Mouse (Mus musculus) layer of hippocampus, postnatal 10 days (tissue): ENCODE measurements around the gene Olfr961. TPM values are rescaled to one million over a fixed set of nuclear protein-coding genes. Genes with fewer than 3 reads are reported as not detected.

Experiments used
- DNase-seq, 2 experiments: peaks; one replicate each; pipeline ENCODE4 v3.0.0; 2021; ENCODE audit warnings: low spot score in 2 of 2
- long read RNA-seq: library from polyadenylated mRNA; stranded (forward); transcript quantifications from one replicate; pipeline ENCODE4 v2.0.0, GENCODE M21; 2023
- total RNA-seq, 2 experiments: library from RNA; stranded (reverse); gene quantifications; 2 replicates each; pipeline ENCODE4 v1.2.3; 2021

Gene Olfr961
- not detected for total RNA-seq
- long read RNA-seq, result 0 reads

GRCm38 (mm10) chr9:39644785-39645184 lies at the start of gene Olfr961:
Gene Olfr961 (plus strand): TSS chr9:39645085.
- no peak for DNase-seq

- peak; percentile 24 to 48 for DNase-seq
Observed at GRCm38 (mm10) chr9:39602536-39603332, 42.2 kb upstream of the Olfr961 start.

DNA sequence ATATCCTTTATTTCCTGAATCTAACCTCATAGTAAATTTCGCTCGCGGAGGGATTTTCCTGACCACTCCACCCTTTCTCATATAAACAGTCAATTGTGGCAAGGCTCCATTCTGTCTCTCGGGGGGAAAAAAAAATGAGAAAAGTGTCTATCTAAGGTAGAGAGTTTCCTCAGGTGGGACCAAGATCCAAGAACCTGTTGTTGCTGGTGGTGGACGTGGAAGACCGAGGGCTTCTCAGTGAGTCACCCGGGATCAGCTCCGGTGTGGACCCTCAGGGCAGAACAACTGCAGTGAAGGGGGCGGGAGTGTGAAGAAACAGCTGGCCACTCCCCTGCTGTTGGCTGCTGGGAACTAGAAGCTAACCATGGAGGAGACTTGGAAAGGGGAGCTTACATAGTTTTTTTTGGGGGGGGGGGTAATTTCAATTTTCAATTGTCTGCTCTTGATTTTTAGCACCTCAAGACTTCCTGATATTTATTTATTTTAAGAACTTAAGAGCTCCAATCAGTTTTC lies 41.5 kb upstream of the Olfr961 start:
- peak in 1 of 2 experiments; percentile 17 for DNase-seq

GRCm38 (mm10) chr9:39603999-39604453 lies 40.9 kb upstream of the Olfr961 start, which contains the start of gene AW551984:
Gene AW551984 (minus strand): TSS chr9:39604403.
- DNase-seq, result peak; percentile 5 to 23

DNA sequence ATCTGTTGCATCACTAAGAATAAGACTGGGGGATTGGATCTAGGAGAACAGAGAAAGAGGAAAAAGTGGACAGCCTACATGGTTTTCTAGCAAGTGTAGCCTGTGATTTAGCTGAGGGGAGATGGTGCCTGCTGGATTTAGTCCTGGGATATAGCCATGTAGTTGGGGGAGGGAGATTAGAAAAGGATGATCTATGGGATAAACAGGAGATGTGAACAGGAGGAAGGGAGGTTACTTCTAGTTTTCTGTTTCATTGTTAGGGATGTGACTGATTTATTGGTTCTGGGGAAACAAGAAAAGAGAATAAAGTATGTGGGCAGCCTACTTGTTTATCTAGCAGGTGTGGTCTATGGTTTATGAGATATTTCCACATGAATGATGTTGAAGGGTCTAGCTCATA lies 36.4 kb upstream of the Olfr961 start:
- DNase-seq, result no peak

DNA sequence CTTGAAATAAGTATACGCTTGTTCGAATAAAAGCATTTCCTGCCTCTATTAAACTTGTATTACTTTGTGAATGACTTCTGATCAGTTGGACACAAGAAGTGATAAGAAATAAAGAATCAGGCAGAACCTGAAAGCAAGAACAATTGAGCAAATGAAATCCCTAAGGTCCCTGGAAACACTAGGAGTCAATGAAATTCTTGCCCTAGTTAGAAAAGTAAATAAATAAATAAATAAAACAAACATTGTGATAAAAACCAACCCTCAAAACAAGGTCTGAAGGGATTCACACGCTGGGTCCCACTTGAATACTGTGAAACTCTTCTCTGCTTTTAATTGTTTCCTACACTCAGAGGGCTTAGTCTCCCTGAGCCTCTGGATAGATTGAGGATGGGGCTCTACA lies 34.5 kb upstream of the Olfr961 start, which contains the start of gene Olfr148:
TSS of gene Olfr148 (plus strand) at position 301 of the 400 bp plus-strand sequence.
- no peak for DNase-seq

- peak; percentile 26 to 49 for DNase-seq
Observed at GRCm38 (mm10) chr9:39611953-39612352, 32.9 kb upstream of the Olfr961 start.

- no peak for DNase-seq
Observed at GRCm38 (mm10) chr9:39621073-39621472, 23.8 kb upstream of the Olfr961 start, which contains the start of gene Olfr960. Gene Olfr960 (plus strand): TSS chr9:39621373.

GRCm38 (mm10) chr9:39623783-39624182 lies 21.1 kb upstream of the Olfr961 start:
- no peak for DNase-seq

DNA sequence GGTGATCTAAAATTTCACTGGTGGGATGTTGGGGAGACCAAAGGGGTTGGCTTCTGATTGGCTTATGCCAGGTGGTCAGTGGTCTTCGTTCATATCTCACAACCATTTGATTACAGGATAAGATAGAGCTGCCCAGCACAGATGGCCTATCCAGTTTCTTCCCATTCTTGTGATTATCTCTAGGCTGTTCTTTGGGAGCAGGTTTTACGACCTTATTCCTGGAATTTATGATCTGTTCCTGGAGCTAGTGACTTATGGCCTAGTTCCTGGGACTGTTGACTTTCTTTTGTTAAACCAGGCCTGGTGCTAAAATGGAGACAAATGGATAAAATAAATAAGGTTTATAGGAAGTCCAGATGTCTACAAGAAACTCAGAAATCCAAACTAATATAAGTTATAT lies 20.2 kb upstream of the Olfr961 start:
- no peak for DNase-seq

- no peak for DNase-seq
Observed at GRCm38 (mm10) chr9:39629069-39629468, 15.8 kb upstream of the Olfr961 start.

- peak; percentile 9 to 43 for DNase-seq
Observed at GRCm38 (mm10) chr9:39633913-39634594, 10.8 kb upstream of the Olfr961 start.

DNA sequence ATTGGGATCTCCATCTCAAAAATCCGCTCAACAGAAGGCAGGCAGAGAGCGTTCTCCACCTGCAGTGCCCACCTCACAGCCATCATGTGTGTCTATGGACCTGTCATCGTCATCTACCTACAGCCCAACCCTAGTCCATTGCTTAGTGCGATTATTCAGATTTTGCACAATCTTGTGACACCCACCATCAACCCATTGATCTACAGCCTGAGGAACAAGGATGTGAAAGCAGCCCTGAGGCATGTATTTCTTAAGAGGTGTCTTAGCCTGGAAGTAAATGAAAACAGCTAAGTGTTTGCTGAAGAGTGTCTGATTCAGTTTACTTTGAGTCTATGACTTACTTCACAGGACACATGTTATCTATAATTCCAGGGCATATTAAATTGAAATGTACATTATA lies 2.5 kb downstream of the Olfr961 start:
- no peak for DNase-seq

- no peak for DNase-seq
Observed at GRCm38 (mm10) chr9:39654756-39655396, 10.0 kb downstream of the Olfr961 start.

DNA sequence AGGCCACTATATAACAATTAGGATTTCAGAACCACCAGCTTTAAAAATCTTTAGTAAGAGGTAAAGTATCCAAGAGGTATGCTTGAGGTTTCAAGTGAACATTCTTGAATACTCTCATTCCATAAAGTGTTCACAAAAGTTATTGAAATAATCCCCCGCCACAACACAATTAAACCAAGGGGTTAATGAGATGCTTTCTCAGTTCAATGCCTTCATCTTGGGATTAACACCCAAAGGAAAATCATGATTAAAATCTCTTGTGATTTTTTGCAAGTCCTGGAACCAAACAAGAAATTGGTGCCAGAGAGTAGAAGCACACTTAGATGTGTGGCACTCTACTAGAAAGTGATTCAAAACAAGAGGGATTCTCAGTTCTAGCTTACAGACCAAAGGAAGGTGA lies 22.0 kb downstream of the Olfr961 start, which contains the start of gene Olfr963:
TSS of gene Olfr963 (plus strand) at position 301 of the 400 bp plus-strand sequence.
- no peak for DNase-seq

DNA sequence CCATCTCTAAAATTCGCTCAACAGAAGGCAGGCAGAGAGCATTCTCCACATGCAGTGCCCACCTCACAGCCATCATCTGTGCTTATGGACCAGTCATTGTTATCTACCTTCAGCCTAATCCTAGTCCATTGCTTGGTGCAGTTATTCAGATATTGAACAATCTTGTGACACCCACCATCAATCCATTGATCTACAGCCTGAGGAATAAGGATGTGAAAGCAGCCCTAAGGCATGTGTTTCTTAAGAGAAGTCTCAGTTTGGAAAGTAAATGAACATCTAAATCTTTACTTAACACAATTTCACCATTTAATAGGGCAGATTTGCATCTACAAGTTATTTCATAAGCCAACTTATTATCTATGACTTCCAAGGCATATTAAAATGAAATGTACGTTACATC lies 24.8 kb downstream of the Olfr961 start:
- no peak for DNase-seq

- DNase-seq, result no peak
Observed at GRCm38 (mm10) chr9:39674820-39675219, 29.9 kb downstream of the Olfr961 start.

- DNase-seq, result no peak
Observed at GRCm38 (mm10) chr9:39678557-39678956, 33.7 kb downstream of the Olfr961 start.

- DNase-seq, result no peak
Observed at GRCm38 (mm10) chr9:39679280-39679679, 34.4 kb downstream of the Olfr961 start.
